ENCODE assay signal across 12 mouse cellular contexts in the genomic region with DNA sequence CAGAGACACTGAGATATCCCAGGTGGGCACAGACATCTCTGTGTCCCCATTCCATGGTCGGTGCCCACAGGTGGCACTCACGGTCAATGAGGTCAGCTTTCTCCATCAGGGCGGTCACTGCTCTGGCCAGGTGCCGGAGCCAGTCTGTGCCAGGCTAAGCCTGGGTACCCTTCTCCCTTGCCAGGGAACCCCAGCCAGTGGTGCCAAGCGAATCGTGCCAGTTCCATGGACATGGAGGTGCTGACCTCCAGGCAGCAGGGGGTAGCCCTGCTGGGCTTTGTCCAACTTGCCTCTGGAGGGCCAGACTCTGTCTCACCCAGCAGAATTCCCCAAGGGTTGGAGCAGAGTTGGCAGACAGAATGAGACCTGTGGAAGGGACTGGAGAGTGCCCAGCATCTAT. TPM values are rescaled to one million over a fixed set of nuclear protein-coding genes. Genes with fewer than 3 reads are reported as not detected.
DNase-seq lines count a peak whose midpoint lies in the region; ATAC-seq lines count a peak whose summit lies in the region.
"Had no signal": no experiment of that assay in that cellular context is flagged by ENCODE, and none has a peak within 500 bp of the region (broad histone marks: within the 10 kb centered on the region; RNA-seq: fewer than 3 reads in every experiment).

No protein-coding gene starts in this region.

- no peak overlapping the region for H3K9ac ChIP-seq in midbrain, embryonic 15.5 days
- H3K9ac ChIP-seq: heart, embryonic 15.5 days; liver, embryonic 14.5 days had no signal

- no peak for ATAC-seq in midbrain, embryonic 15.5 days (replicated peaks)

- DNase-seq in heart, adult 8-10 months (ENCODE audit: low spot score): peak; percentile 49
- no peak for DNase-seq in heart, embryonic 10.5 days (ENCODE audit: low spot score)
- DNase-seq in left cerebral cortex, postnatal 4 days: peak; percentile 16
- DNase-seq in left cerebral cortex, postnatal 14 days (ENCODE audit: low spot score in 2 of 2): no peak
- peak; percentile 62 for DNase-seq in cerebellum, postnatal 10 days
- no peak for DNase-seq in embryo, embryonic 11 days
- no peak for DNase-seq in spleen, postnatal 4 days (ENCODE audit: low spot score in 2 of 2)
- DNase-seq: lung, postnatal 4 days had no signal

- no peaks in the 10 kb centered on the region for H3K9me3 ChIP-seq in heart, embryonic 10.5 days
- H3K9me3 ChIP-seq in midbrain, embryonic 15.5 days: no peaks in the 10 kb centered on the region
- H3K9me3 ChIP-seq: heart, embryonic 15.5 days had no signal

- no peak overlapping the region for H3K4me3 ChIP-seq in heart, embryonic 10.5 days
- no peak overlapping the region for H3K4me3 ChIP-seq in midbrain, embryonic 15.5 days
- H3K4me3 ChIP-seq: heart, embryonic 15.5 days had no signal

- WGBS in heart, embryonic 10.5 days: 90% methylated on average over 6 of the region's 6 CpGs
- 84% methylated on average over 6 of the region's 6 CpGs for WGBS in midbrain, embryonic 15.5 days

- H3K36me3 ChIP-seq in heart, embryonic 10.5 days: no peaks in the 10 kb centered on the region
- no peaks in the 10 kb centered on the region for H3K36me3 ChIP-seq in midbrain, embryonic 15.5 days (replicated peaks)
- H3K36me3 ChIP-seq: heart, embryonic 15.5 days had no signal

- H3K27ac ChIP-seq in heart, embryonic 10.5 days: no peak overlapping the region
- no peak overlapping the region for H3K27ac ChIP-seq in midbrain, embryonic 15.5 days
- H3K27ac ChIP-seq: heart, embryonic 15.5 days; liver, embryonic 14.5 days had no signal

- H3K27me3 ChIP-seq in heart, embryonic 10.5 days (ENCODE audit: insufficient read depth, poor library complexity, severe bottlenecking): peaks cover 79% of the 10 kb centered on the region
- H3K27me3 ChIP-seq in midbrain, embryonic 15.5 days (replicated peaks): no peaks in the 10 kb centered on the region

- intact Hi-C loops in left cerebral cortex, postnatal 4 days (cut with DNase I): loop anchor here (5.0 kb wide), 1 partner anchor 51 kb away; no protein-coding TSS in a partner anchor
- intact Hi-C loops in left cerebral cortex, postnatal 14 days (cut with DNase I): loop anchor here (5.0 kb wide), 1 partner anchor 39 kb away; no protein-coding TSS in a partner anchor

- peaks cover 26% of the 10 kb centered on the region for H3K4me1 ChIP-seq in heart, embryonic 10.5 days
- peaks cover 53% of the 10 kb centered on the region for H3K4me1 ChIP-seq in midbrain, embryonic 15.5 days

- peak overlapping the region; percentile 31 for H3K4me2 ChIP-seq in midbrain, embryonic 15.5 days
- H3K4me2 ChIP-seq: heart, embryonic 15.5 days had no signal

RNA-seq across cellular contexts. Expression of gene Syt7, which starts 4.6 kb away (rescaled TPM):
- 10 to 100 TPM; 33.2 to 39.1 (median 35.8) TPM for total RNA-seq in heart, adult 8-10 months (2022)
- 0.16 and 0.35 TPM in 2 replicates for polyA plus RNA-seq in heart, embryonic 10.5 days (2016; fragmentation: Nextera tagmentation; extraction: Ambion mirVana)
- 100 to 1,000 TPM; 209 to 213 TPM for total RNA-seq in left cerebral cortex, postnatal 4 days (2021)
- 100 to 1,000 TPM; 279 to 314 TPM for total RNA-seq in left cerebral cortex, postnatal 14 days (2021)
- polyA plus RNA-seq in midbrain, embryonic 15.5 days (2015; fragmentation: Nextera tagmentation; extraction: Ambion mirVana): 19.6 and 21.0 TPM in 2 replicates
- total RNA-seq: CH12.LX had no signal

Comparison
In these comparisons a context has a peak if more than half of its experiments do, and no peak if none do; other contexts are left out.
1. DNase-seq: peak in heart, adult 8-10 months (single experiment), left cerebral cortex, postnatal 4 days (single experiment) and cerebellum, postnatal 10 days (2 of 2); none in heart, embryonic 10.5 days (single experiment), left cerebral cortex, postnatal 14 days (0 of 2), embryo, embryonic 11 days (single experiment) and spleen, postnatal 4 days (0 of 2).
2. RNA of gene Syt7, which starts 4.6 kb away (total RNA-seq): 279 to 314 TPM in left cerebral cortex, postnatal 14 days and 209 to 213 TPM in left cerebral cortex, postnatal 4 days; 33.2 to 39.1 TPM in heart, adult 8-10 months; every median in the first group is over 4 times any median in the second.